Mouse (Mus musculus): Measurements from ENCODE around the gene Gm12216. TPM values are rescaled to one million over a fixed set of nuclear protein-coding genes. Genes with fewer than 3 reads are reported as not detected.
"Not testable (repeated sequence)": the region's sequence is repeated elsewhere in the genome, so short reads cannot be mapped to it uniquely, and the experiment has no call there.

Gene Gm12216
- polyA plus RNA-seq, 1 experiment, result 28.7 TPM

DNA sequence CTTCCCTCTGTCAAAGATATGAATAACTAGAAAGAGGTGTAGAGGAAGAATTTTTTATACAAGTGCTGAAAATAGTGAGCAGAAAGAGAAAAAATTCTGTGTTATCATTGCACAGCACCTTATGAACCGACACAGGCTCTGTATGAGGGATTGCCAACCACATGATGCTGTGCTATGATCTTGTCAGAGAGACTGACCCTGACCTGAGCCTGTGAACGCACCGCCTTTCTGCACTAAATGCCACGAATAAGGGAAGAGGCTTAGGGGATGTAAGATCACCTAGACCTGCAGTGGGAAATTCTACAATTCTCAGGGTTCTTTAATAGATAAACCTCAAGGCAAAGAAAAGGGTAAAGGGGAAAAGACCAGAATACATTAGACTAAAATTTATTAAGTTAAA lies 17.4 kb upstream of the Gm12216 start:
- Histone ChIP-seq H3K4me3 (replicated peaks; ENCODE audit: extremely low read depth, low read depth, low read length) (no peak overlapping the region), H3K4me1 (ENCODE audit: control insufficient read depth, insufficient read depth, low read length) (peaks cover 7% of the 10 kb centered on the region)
- DNase-seq, result no peak
- WGBS, result 80% methylated on average over 4 of the region's 4 CpGs
- TF ChIP-seq CTCF (IDR thresholded peaks at IDR 0.05; ENCODE audit: insufficient read depth, low read length) (no peak), POLR2A (IDR thresholded peaks at IDR 0.05; ENCODE audit: borderline replicate concordance, extremely low read depth, low read depth, low read length) (no peak)

DNA sequence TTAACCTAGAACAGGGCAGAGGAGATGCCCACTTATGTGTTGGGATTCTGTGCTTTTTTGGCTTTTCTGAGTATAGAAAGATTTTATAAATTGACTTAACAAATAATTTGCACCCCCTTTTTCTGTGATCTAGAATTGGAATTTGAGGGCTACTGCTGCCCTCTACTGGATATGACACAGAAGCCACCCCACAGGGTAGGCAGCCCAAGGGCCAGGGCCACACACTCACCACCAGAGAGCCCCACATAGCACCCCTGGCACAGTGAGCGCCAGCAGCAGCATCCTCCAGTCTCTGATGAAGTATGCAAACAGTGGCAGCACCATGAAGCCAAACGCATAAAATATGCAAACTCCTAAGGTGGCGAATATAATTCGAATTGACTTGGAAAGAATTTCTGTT lies 15.7 kb upstream of the Gm12216 start:
- H3K4me1 ChIP-seq (ENCODE audit: control insufficient read depth, insufficient read depth, low read length), result peaks cover 7% of the 10 kb centered on the region
- no peak for DNase-seq
- WGBS, result 79% methylated on average over 4 of the region's 4 CpGs
- no peak overlapping the region for H3K4me3 ChIP-seq (replicated peaks; ENCODE audit: extremely low read depth, low read depth, low read length)
- TF ChIP-seq POLR2A (IDR thresholded peaks at IDR 0.05; ENCODE audit: borderline replicate concordance, extremely low read depth, low read depth, low read length) (no peak), CTCF (IDR thresholded peaks at IDR 0.05; ENCODE audit: insufficient read depth, low read length) (peak; percentile 44; the same call in 1 of the 2 replicates)

DNA sequence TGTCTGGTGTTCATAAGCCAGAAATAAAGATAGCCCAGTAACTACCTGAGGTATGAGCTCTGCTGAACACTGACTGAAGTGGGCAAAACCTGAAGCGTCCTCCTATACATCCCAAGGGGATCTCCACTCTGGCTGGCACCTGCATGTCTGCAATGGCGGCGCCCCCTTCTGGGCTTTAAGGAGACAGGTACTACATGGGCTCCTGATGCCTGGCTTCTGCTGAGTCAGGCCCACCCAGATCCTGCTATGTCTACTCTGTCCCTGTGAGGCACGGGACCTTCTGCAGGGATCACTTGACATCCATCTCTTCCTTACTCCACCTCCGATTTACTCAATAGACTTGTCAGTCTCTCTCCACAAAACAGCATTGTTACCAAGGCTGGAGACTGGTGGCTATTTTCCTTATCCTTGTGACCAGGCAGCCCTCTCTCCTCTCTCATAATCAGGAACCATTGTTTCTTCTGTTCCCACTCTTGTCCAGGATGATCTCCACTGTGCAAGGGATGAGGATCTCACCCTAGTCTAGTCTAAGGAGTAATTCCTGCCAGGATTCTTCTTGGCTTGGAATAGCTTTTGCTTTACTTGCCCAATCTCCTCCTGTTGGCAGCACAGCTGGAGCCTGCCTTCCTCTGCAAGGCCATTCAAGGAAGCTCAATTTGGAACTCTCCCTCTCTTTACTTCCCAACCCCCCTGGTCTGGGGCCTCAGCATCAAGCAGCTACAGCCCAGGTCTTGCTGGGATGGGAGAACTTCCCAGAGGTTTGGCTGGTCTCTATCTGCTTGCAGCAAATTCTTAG lies 15.1 kb upstream of the Gm12216 start:
- not testable (repeated sequence) for H3K4me1 ChIP-seq (ENCODE audit: control insufficient read depth, insufficient read depth, low read length); DNase-seq; H3K4me3 ChIP-seq (replicated peaks; ENCODE audit: extremely low read depth, low read depth, low read length)
- 70% methylated on average over 5 of the region's 5 CpGs for WGBS

GRCm38 (mm10) chr11:53871786-53872507 lies 12.9 kb upstream of the Gm12216 start:
- Histone ChIP-seq H3K4me1 (ENCODE audit: control insufficient read depth, insufficient read depth, low read length) (peaks cover 7% of the 10 kb centered on the region), H3K4me3 (replicated peaks; ENCODE audit: extremely low read depth, low read depth, low read length) (no peak overlapping the region)
- TF ChIP-seq CTCF (IDR thresholded peaks at IDR 0.05; ENCODE audit: insufficient read depth, low read length) (no peak), POLR2A (IDR thresholded peaks at IDR 0.05; ENCODE audit: borderline replicate concordance, extremely low read depth, low read depth, low read length) (no peak)
- 58% methylated on average over 2 of the region's 2 CpGs for WGBS
- DNase-seq, result no peak

DNA sequence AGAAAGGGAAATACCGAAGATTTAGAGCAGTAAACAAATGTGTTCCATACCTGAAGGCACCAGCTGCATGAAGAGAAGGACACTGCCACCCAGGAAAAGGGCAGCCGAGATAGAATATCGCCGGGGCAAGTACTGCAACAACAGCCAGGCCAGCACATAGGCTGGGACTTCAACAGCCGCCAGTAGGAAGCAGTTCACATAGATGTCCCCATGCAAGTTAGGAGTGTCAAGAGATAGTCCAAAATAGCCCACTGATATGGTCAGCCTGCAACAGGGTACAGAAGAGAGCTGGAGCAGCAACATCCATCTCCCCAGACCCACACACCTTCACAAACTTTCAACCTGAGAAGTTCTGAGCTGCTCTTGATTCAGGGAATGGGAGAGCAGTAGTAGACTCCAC lies 10.1 kb upstream of the Gm12216 start:
- 84% methylated on average over 5 of the region's 5 CpGs for WGBS
- peaks cover 7% of the 10 kb centered on the region for H3K4me1 ChIP-seq (ENCODE audit: control insufficient read depth, insufficient read depth, low read length)
- H3K4me3 ChIP-seq (replicated peaks; ENCODE audit: extremely low read depth, low read depth, low read length), result no peak overlapping the region
- no peak for TF ChIP-seq CTCF (IDR thresholded peaks at IDR 0.05; ENCODE audit: insufficient read depth, low read length)
- TF ChIP-seq POLR2A (IDR thresholded peaks at IDR 0.05; ENCODE audit: borderline replicate concordance, extremely low read depth, low read depth, low read length), result no peak
- no peak for DNase-seq

DNA sequence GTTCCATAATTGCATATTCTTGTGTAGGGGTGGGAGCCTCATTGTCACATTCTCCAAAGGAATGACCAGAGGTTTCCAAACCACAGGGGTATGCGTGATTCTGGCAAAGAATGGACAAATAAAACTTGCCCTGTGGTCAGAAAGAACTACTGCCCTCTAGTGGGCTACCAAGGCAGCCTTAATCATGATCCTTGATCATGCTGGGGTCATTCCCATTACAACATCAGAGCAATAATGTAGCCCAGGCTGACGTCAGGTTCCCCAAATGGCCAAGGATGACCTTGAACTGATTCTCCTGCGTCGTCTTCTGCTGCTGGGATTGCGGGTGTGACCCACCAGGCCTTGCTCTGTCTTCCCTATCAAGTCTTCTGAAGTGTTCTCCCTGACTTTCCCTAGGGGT lies 9.3 kb upstream of the Gm12216 start:
- not testable (repeated sequence) for H3K4me1 ChIP-seq (ENCODE audit: control insufficient read depth, insufficient read depth, low read length); DNase-seq; H3K4me3 ChIP-seq (replicated peaks; ENCODE audit: extremely low read depth, low read depth, low read length)
- WGBS, result 28% methylated on average over 5 of the region's 5 CpGs

- DNase-seq; H3K4me1 ChIP-seq (ENCODE audit: control insufficient read depth, insufficient read depth, low read length); H3K4me3 ChIP-seq (replicated peaks; ENCODE audit: extremely low read depth, low read depth, low read length): not testable (repeated sequence)
- 81% methylated on average over 1 of the region's 4 CpGs for WGBS
These were observed 5.8 kb upstream of the Gm12216 start for GRCm38 (mm10) chr11:53864724-53865310.

- WGBS, result 82% methylated on average over 8 of the region's 9 CpGs
These were observed 1.9 kb upstream of the Gm12216 start for GRCm38 (mm10) chr11:53860944-53861343.

GRCm38 (mm10) chr11:53858058-53858760 lies 847 bp downstream of the Gm12216 start:
- 59% methylated on average over 6 of the region's 6 CpGs for whole genome bisulfite sequencing
- DNase-seq, result no peak
- peak overlapping the region; percentile 87 for H3K4me3 ChIP-seq (replicated peaks; ENCODE audit: extremely low read depth, low read depth, low read length)
- H3K4me1 ChIP-seq (ENCODE audit: control insufficient read depth, insufficient read depth, low read length), result peaks cover 18% of the 10 kb centered on the region
- no peak for TF ChIP-seq CTCF (IDR thresholded peaks at IDR 0.05; ENCODE audit: insufficient read depth, low read length)
- no peak for TF ChIP-seq POLR2A (IDR thresholded peaks at IDR 0.05; ENCODE audit: borderline replicate concordance, extremely low read depth, low read depth, low read length)

More at GRCm38 (mm10) chr11:53860944-53861343, 1.9 kb upstream of the Gm12216 start:
- H3K4me1 ChIP-seq (ENCODE audit: control insufficient read depth, insufficient read depth, low read length); DNase-seq; H3K4me3 ChIP-seq (replicated peaks; ENCODE audit: extremely low read depth, low read depth, low read length): not testable (repeated sequence)

DNA sequence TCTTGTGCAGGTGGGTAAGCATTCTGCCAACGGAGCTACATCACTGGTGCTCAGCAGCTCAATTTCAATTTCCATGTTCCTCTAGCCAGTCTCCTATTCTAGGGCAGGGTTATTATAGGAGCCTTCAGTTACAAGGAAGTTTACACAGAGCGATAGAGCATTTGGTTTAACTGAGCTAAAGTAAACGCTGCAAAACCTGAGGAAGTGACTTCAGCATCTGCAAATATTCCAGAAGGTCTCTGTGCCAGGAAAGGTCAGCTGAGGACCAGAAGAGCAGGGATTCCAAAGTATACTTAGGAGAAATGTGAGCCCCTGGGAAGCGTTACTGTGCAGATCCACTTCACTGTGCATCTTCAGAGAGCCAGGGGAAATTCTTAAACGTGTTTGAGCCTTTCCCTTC lies 5.4 kb downstream of the Gm12216 start:
- no peak for TF ChIP-seq POLR2A (IDR thresholded peaks at IDR 0.05; ENCODE audit: borderline replicate concordance, extremely low read depth, low read depth, low read length)
- TF ChIP-seq CTCF (IDR thresholded peaks at IDR 0.05; ENCODE audit: insufficient read depth, low read length), result no peak
- H3K4me3 ChIP-seq (replicated peaks; ENCODE audit: extremely low read depth, low read depth, low read length), result no peak overlapping the region
- no peak for DNase-seq
- WGBS, result 12% methylated on average over 5 of the region's 5 CpGs
- H3K4me1 ChIP-seq (ENCODE audit: control insufficient read depth, insufficient read depth, low read length), result peaks cover 44% of the 10 kb centered on the region
